10 mouse cellular contexts compared by ENCODE assay signal in the genomic region with DNA sequence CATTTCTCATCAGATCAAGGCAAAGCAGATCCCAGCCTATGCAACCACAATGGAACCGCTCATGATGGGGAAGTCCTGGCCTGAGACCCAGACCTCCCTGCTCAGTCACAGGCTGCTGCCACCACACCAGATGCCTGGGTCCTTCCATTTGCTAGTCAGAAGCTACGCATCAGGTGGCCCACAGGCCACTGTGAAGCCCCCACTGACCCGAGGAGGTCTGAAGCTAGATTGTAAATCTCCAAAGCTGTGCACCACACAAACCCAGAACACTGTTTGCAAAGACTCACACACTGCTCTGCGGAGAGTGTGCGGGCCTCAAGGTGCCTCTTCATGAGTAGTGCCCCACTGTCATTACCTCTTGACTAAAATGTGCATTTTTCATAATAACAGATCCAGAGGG. TPM values are rescaled to one million over a fixed set of nuclear protein-coding genes. Genes with fewer than 3 reads are reported as not detected.
DNase-seq lines count a peak whose midpoint lies in the region; ATAC-seq lines count a peak whose summit lies in the region.
"Had no signal": no experiment of that assay in that cellular context is flagged by ENCODE, and none has a peak within 500 bp of the region (broad histone marks: within the 10 kb centered on the region; RNA-seq: fewer than 3 reads in every experiment).

No protein-coding gene starts in this region.

- H3K27me3 ChIP-seq in kidney, embryonic 14.5 days (ENCODE audit: control insufficient read depth, insufficient read depth, low read length) = no peaks in the 10 kb centered on the region

- no peak overlapping the region for H3K9ac ChIP-seq in kidney, embryonic 14.5 days (ENCODE audit: low read depth, low read length)
- H3K9ac ChIP-seq: hindbrain, embryonic 14.5 days had no signal

- H3K27ac ChIP-seq in kidney, embryonic 14.5 days (ENCODE audit: low read depth, low read length) = peak overlapping the region; percentile 79; the same call in 1 of the 2 replicates
- H3K27ac ChIP-seq: hindbrain, embryonic 14.5 days had no signal

- no peak overlapping the region for H3K4me2 ChIP-seq in kidney, embryonic 14.5 days (replicated peaks; ENCODE audit: low read depth, low read length)
- H3K4me2 ChIP-seq: hindbrain, embryonic 14.5 days; midbrain, embryonic 11.5 days had no signal

- 0 out of 2 replicates have a peak, but pooled peaks cover 2% of the 10 kb centered on the region for H3K36me3 ChIP-seq in kidney, embryonic 14.5 days (ENCODE audit: control insufficient read depth, insufficient read depth, low read length)

- no peaks in the 10 kb centered on the region for H3K9me3 ChIP-seq in kidney, embryonic 14.5 days (ENCODE audit: control insufficient read depth, low read length)

- ATAC-seq in kidney, embryonic 14.5 days (ENCODE audit: low FRiP score, low TSS enrichment) = no peak

- peaks cover 12% of the 10 kb centered on the region; the same call in 1 of the 2 replicates for H3K4me1 ChIP-seq in kidney, embryonic 14.5 days (ENCODE audit: control insufficient read depth, insufficient read depth, low read length)

- H3K4me3 ChIP-seq in kidney, embryonic 14.5 days (ENCODE audit: low read length) = no peak overlapping the region

- peak; percentile 11 for DNase-seq in adrenal gland, postnatal 10 days
- DNase-seq in adrenal gland, postnatal 14 days = no peak
- DNase-seq in kidney, postnatal 10 days = no peak
- peak; percentile 6 for DNase-seq in thymus, postnatal 4 days
- no peak for DNase-seq in thymus, postnatal 25 days
- no peak for DNase-seq in urinary bladder, adult 2 months (ENCODE audit: low spot score)
- DNase-seq in MN1 (ENCODE audit: low spot score) = no peak

- 87% methylated on average over 5 of the region's 5 CpGs for WGBS in kidney, embryonic 14.5 days

RNA-seq across cellular contexts. Expression of a gene that starts 49.0 kb away (rescaled TPM):
- 10 to 100 TPM; 33.7 to 40.9 TPM for total RNA-seq in adrenal gland, postnatal 10 days (2021)
- total RNA-seq in adrenal gland, postnatal 14 days (2021) = 36.8 and 41.2 TPM in 2 replicates
- polyA plus RNA-seq in kidney, embryonic 14.5 days (2014; fragmentation: Nextera tagmentation; extraction: Ambion mirVana) = 27.4 and 49.8 TPM in 2 replicates
- polyA plus RNA-seq in urinary bladder, adult 2 months (2012; rRNA removed) = 29.0 and 34.9 TPM in 2 replicates

RNA-seq across cellular contexts. Expression of a gene that starts 50.5 kb away (rescaled TPM):
- total RNA-seq in adrenal gland, postnatal 10 days (2021) = 100 to 1,000 TPM; 107 to 135 TPM
- total RNA-seq in adrenal gland, postnatal 14 days (2021) = 123 and 142 TPM in 2 replicates
- polyA plus RNA-seq in kidney, embryonic 14.5 days (2014; fragmentation: Nextera tagmentation; extraction: Ambion mirVana) = 6.7 and 14.3 TPM in 2 replicates
- 36.1 and 37.0 TPM in 2 replicates for polyA plus RNA-seq in urinary bladder, adult 2 months (2012; rRNA removed)

Comparison
In these comparisons a context has a peak if more than half of its experiments do, and no peak if none do; other contexts are left out.
1. DNase-seq: peak in adrenal gland, postnatal 10 days (single experiment) and thymus, postnatal 4 days (single experiment); none in adrenal gland, postnatal 14 days (single experiment), kidney, postnatal 10 days (single experiment), thymus, postnatal 25 days (single experiment), urinary bladder, adult 2 months (single experiment) and MN1 (single experiment).